Mouse (Mus musculus) kidney, postnatal 0 days (tissue): ENCODE results near the gene Pten. TPM values are rescaled to one million over a fixed set of nuclear protein-coding genes. Genes with fewer than 3 reads are reported as not detected.
A peak's percentile ranks its signal among the peaks of the same experiment; 100 is the strongest.

Experiments used
- ATAC-seq: fragments of 200-750 bp; cut with Nextera tagmentation; replicated peaks from 2 replicates; pipeline ENCODE4 v1.8.0; 2017; ENCODE audit warnings: low read depth, moderate number of reproducible peaks, moderate TSS enrichment, moderate library complexity; ENCODE audit not compliant: low FRiP score
- DNase-seq: peaks from one replicate; pipeline ENCODE4 v3.0.0-alpha.2; 2016; ENCODE audit warnings: low spot score
- H3K27ac ChIP-seq: fragments of 300-500 bp; sonication (generic); 2 replicates; pipeline ENCODE4 v1.5.1; 2014; ENCODE audit warnings: mild to moderate bottlenecking
- H3K27me3 ChIP-seq: fragments of 300-500 bp; sonication (generic); 2 replicates; pipeline ENCODE4 v1.6.1; 2014; ENCODE audit warnings: low read length, mixed read lengths; ENCODE audit not compliant: insufficient read depth
- H3K36me3 ChIP-seq: fragments of 300-500 bp; sonication (generic); 2 replicates; pipeline ENCODE4 v1.6.1; 2014; ENCODE audit warnings: low read length, mixed read lengths; ENCODE audit not compliant: insufficient read depth
- H3K4me1 ChIP-seq: fragments of 300-500 bp; sonication (generic); replicated peaks from 2 replicates; pipeline ENCODE4 v1.6.1; 2014; ENCODE audit warnings: antibody characterized with exemption, low read length, mixed read lengths; ENCODE audit not compliant: insufficient read depth
- H3K4me2 ChIP-seq: fragments of 300-500 bp; sonication (generic); 2 replicates; pipeline ENCODE4 v1.6.1; 2014; ENCODE audit warnings: mild to moderate bottlenecking, low read length, moderate library complexity, mixed read lengths
- H3K4me3 ChIP-seq: fragments of 300-500 bp; sonication (generic); replicated peaks from 2 replicates; pipeline ENCODE4 v1.5.1; 2014; ENCODE audit warnings: low read depth, low read length
- H3K9ac ChIP-seq: fragments of 300-500 bp; sonication (generic); 2 replicates; pipeline ENCODE4 v1.6.1; 2014; ENCODE audit warnings: low read depth, low read length
- H3K9me3 ChIP-seq: fragments of 300-500 bp; sonication (generic); replicated peaks from 2 replicates; pipeline ENCODE4 v1.6.1; 2016; ENCODE audit warnings: low read length, inconsistent platforms, mixed read lengths
- CTCF ChIP-seq: IDR thresholded peaks from 2 replicates; pipeline ENCODE4 v1.5.1; 2016; ENCODE audit warnings: antibody characterized with exemption, low read depth, mild to moderate bottlenecking, moderate library complexity
- WGBS: fragments of 180-500 bp; shearing (Covaris S2); extraction: QIAGEN DNeasy Blood & Tissue Kit; methylation state at CpG from one replicate; pipeline ENCODE4 v1.1.7; 2014; 5-methylcytosine and 5-hydroxymethylcytosine counted together
- polyA plus RNA-seq: library from polyadenylated mRNA; unstranded; fragments of >200 nt; fragmentation: Nextera tagmentation; extraction: Ambion mirVana; gene quantifications from 2 replicates; pipeline ENCODE4 v1.2.1, GENCODE M21; 2015

Gene Pten
- polyA plus RNA-seq, 1 experiment from 2014 or later: 9.2 TPM

- Histone ChIP-seq H3K9ac (no peak overlapping the region), H3K36me3 (no peaks in the 10 kb centered on the region), H3K27ac (no peak overlapping the region), H3K4me2 (no peak overlapping the region), H3K4me3 (no peak overlapping the region), H3K27me3 (no peaks in the 10 kb centered on the region), H3K9me3 (no peaks in the 10 kb centered on the region), H3K4me1 (peaks cover 13% of the 10 kb centered on the region)
- TF ChIP-seq CTCF: peak; percentile 94
- ATAC-seq (no peak), DNase-seq (peak; percentile 86)
- 3% methylated on average over 3 of the region's 3 CpGs for WGBS
Observed at GRCm38 (mm10) chr19:32715201-32715600, 42.1 kb upstream of the Pten start.

GRCm38 (mm10) chr19:32715681-32716080 lies 41.6 kb upstream of the Pten start:
- no peak for DNase-seq
- Histone ChIP-seq H3K4me1 (peaks cover 13% of the 10 kb centered on the region), H3K9me3 (no peaks in the 10 kb centered on the region), H3K9ac (no peak overlapping the region), H3K27me3 (no peaks in the 10 kb centered on the region), H3K36me3 (no peaks in the 10 kb centered on the region), H3K4me3 (no peak overlapping the region), H3K27ac (no peak overlapping the region), H3K4me2 (no peak overlapping the region)
- ATAC-seq: no peak
- TF ChIP-seq CTCF: no peak

- no peaks in the 10 kb centered on the region for H3K36me3 ChIP-seq
- H3K4me2 ChIP-seq: no peak overlapping the region
- no peak for ATAC-seq
- H3K27ac ChIP-seq: no peak overlapping the region
- no peak overlapping the region for H3K4me3 ChIP-seq
- WGBS: 53% methylated on average over 3 of the region's 3 CpGs
- H3K4me1 ChIP-seq: peaks cover 8% of the 10 kb centered on the region; the same call in 1 of the 2 replicates
- H3K9ac ChIP-seq: no peak overlapping the region
- peak; percentile 50 for TF ChIP-seq CTCF
- H3K9me3 ChIP-seq: no peaks in the 10 kb centered on the region
- no peaks in the 10 kb centered on the region for H3K27me3 ChIP-seq
- DNase-seq: peak; percentile 62
Observed at GRCm38 (mm10) chr19:32717590-32717989, 39.7 kb upstream of the Pten start.

- 97% methylated on average over 1 of the region's 1 CpGs for WGBS
- Histone ChIP-seq H3K36me3 (no peaks in the 10 kb centered on the region), H3K4me3 (no peak overlapping the region), H3K4me1 (no peaks in the 10 kb centered on the region), H3K4me2 (no peak overlapping the region), H3K27ac (no peak overlapping the region), H3K27me3 (no peaks in the 10 kb centered on the region), H3K9ac (no peak overlapping the region), H3K9me3 (no peaks in the 10 kb centered on the region)
- TF ChIP-seq CTCF: 0 out of 2 replicates have a peak, but pooled peaks have one; percentile 22
- DNase-seq: no peak
- no peak for ATAC-seq
Observed at GRCm38 (mm10) chr19:32720319-32720718, 37.0 kb upstream of the Pten start.

GRCm38 (mm10) chr19:32723817-32724216 lies 33.5 kb upstream of the Pten start:
- WGBS: 11% methylated on average over 7 of the region's 7 CpGs
- ATAC-seq (no peak), DNase-seq (peak; percentile 42)
- TF ChIP-seq CTCF: no peak
- Histone ChIP-seq H3K9me3 (no peaks in the 10 kb centered on the region), H3K4me3 (no peak overlapping the region), H3K27ac (no peak overlapping the region), H3K27me3 (no peaks in the 10 kb centered on the region), H3K4me1 (no peaks in the 10 kb centered on the region), H3K36me3 (no peaks in the 10 kb centered on the region), H3K4me2 (no peak overlapping the region), H3K9ac (no peak overlapping the region)

GRCm38 (mm10) chr19:32726451-32727325 lies 30.6 kb upstream of the Pten start:
- H3K9me3 ChIP-seq: no peaks in the 10 kb centered on the region
- ATAC-seq: no peak
- no peak for TF ChIP-seq CTCF
- no peak overlapping the region for H3K4me3 ChIP-seq
- no peak overlapping the region for H3K27ac ChIP-seq
- WGBS: 8% methylated on average over 22 of the region's 22 CpGs
- DNase-seq: no peak
- H3K4me1 ChIP-seq: no peaks in the 10 kb centered on the region
- H3K4me2 ChIP-seq: peak overlapping the region; percentile 8
- H3K36me3 ChIP-seq: no peaks in the 10 kb centered on the region
- H3K9ac ChIP-seq: no peak overlapping the region
- H3K27me3 ChIP-seq: no peaks in the 10 kb centered on the region

DNA sequence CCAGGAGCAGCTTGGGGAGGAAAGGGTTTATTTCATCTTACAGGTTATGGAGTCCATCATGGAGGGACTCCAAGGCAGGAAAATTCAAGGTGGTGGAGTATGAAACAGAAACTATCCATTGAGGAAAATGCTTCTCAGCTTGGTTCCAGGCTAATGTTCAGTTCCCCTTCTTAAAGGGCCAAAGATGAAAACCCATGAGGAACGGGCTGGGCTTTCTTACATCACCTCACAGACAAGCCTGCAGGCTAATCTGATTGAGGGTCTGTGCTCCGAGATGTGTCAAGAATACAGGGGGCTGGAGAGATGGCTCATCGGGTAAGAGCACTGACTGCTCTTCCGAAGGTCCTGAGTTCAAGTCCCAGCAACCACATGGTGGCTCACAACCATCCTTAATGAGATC lies 27.5 kb upstream of the Pten start:
- H3K4me1 ChIP-seq: no peaks in the 10 kb centered on the region
- no peak for TF ChIP-seq CTCF

More for the DNA sequence above, 27.5 kb upstream of the Pten start:
- no peaks in the 10 kb centered on the region for H3K9me3 ChIP-seq
- H3K27me3 ChIP-seq: no peaks in the 10 kb centered on the region
- DNase-seq: no peak
- H3K4me3 ChIP-seq: no peak overlapping the region
- 96% methylated on average over 4 of the region's 4 CpGs for WGBS
- no peak overlapping the region for H3K9ac ChIP-seq
- H3K27ac ChIP-seq: no peak overlapping the region
- no peaks in the 10 kb centered on the region for H3K36me3 ChIP-seq
- no peak overlapping the region for H3K4me2 ChIP-seq
- no peak for ATAC-seq
